Mouse (Mus musculus) C2C12 (cell line): ENCODE results near the gene Gpsm1.

Source experiments
- CEBPB ChIP-seq: IDR thresholded peaks from one replicate; pipeline ENCODE4 v1.6.1; 2011; ENCODE audit warnings: low read depth, mild to moderate bottlenecking, control low read depth, moderate library complexity
- CTCF ChIP-seq: IDR thresholded peaks from one replicate; pipeline ENCODE4 v1.5.1; 2011; ENCODE audit not compliant: control insufficient read depth, insufficient read depth, insufficient read length
- FOSL1 ChIP-seq: IDR thresholded peaks from one replicate; pipeline ENCODE4 v1.8.0; 2011; ENCODE audit warnings: mild to moderate bottlenecking, low read length; ENCODE audit not compliant: poor library complexity, insufficient read depth, severe bottlenecking
- MAX ChIP-seq: IDR thresholded peaks from one replicate; pipeline ENCODE4 v1.6.1; 2011; ENCODE audit warnings: mild to moderate bottlenecking, control low read depth
- MYOG ChIP-seq: IDR thresholded peaks from one replicate; pipeline ENCODE4 v1.6.1; 2011; ENCODE audit not compliant: control insufficient read depth, insufficient read length; ENCODE audit errors: extremely low read depth
- USF1 ChIP-seq: IDR thresholded peaks from one replicate; pipeline ENCODE4 v1.6.1; 2011; ENCODE audit warnings: low read depth, mild to moderate bottlenecking, control low read depth, moderate library complexity

DNA sequence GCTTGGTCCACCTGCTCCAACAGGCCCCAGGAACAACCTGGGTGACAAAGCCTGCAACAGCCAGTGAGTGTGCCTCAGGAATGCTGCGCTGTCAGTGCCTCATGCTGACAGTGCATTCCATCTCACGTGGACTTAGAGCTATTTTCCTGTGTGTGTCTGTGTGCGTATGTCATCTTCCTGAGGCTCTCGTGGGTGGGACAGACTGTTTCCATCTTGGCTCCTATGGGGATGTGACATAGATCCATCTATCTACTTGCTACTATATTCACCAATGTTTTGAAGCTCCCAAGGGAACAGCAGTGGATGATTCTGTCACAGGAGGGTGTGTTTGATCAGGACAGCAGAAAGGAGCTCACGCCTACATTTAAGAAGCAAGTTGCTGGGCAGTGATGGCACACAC lies 3.4 kb upstream of the Gpsm1 start:
- TF ChIP-seq CTCF = no peak
- TF ChIP-seq USF1 = no peak
- no peak for TF ChIP-seq MAX
- no peak for TF ChIP-seq CEBPB
- TF ChIP-seq MYOG = no peak
- TF ChIP-seq FOSL1 = no peak
